Mouse (Mus musculus): ENCODE results near the gene D930048N14Rik. TPM values are rescaled to one million over a fixed set of nuclear protein-coding genes. Genes with fewer than 3 reads are reported as not detected.
"Not testable (repeated sequence)": the region's sequence is repeated elsewhere in the genome, so short reads cannot be mapped to it uniquely, and the experiment has no call there.

The D930048N14Rik gene
- total RNA-seq, 2 experiments from 2014 or later = 0.18 to 0.30 TPM

- DNase-seq = peak; percentile 100
- intact Hi-C loops (cut with DNase I) = no loop called here
Measured at GRCm38 (mm10) chr11:51688330-51689328, 37.9 kb downstream of the D930048N14Rik start, which contains the start of gene 0610009B22Rik. Gene 0610009B22Rik (minus strand): TSS chr11:51688874.

GRCm38 (mm10) chr11:51689343-51689742, 38.6 kb downstream of the D930048N14Rik start:
- no peak for DNase-seq
- intact Hi-C loops (cut with DNase I) = no loop called here

- DNase-seq; intact Hi-C loops (cut with DNase I): not testable (repeated sequence)
Measured at GRCm38 (mm10) chr11:51690597-51690996, 39.8 kb downstream of the D930048N14Rik start.

GRCm38 (mm10) chr11:51694984-51695383, 44.2 kb downstream of the D930048N14Rik start:
- DNase-seq = no peak
- intact Hi-C loops (cut with DNase I) = no loop called here

GRCm38 (mm10) chr11:51702831-51703230, 52.1 kb downstream of the D930048N14Rik start:
- intact Hi-C loops (cut with DNase I) = loop anchor here (5.0 kb wide), 1 partner anchor 34 kb away; no protein-coding TSS in a partner anchor

GRCm38 (mm10) chr11:51703379-51703998, 52.7 kb downstream of the D930048N14Rik start:
- intact Hi-C loops (cut with DNase I) = loop anchor here (5.0 kb wide), 1 partner anchor 34 kb away; no protein-coding TSS in a partner anchor
- DNase-seq = no peak

More at GRCm38 (mm10) chr11:51702831-51703230, 52.1 kb downstream of the D930048N14Rik start:
- DNase-seq = no peak

- no peak for DNase-seq
- intact Hi-C loops (cut with DNase I) = no loop called here
Measured at GRCm38 (mm10) chr11:51706451-51706850, 55.7 kb downstream of the D930048N14Rik start.

GRCm38 (mm10) chr11:51707080-51707479, 56.3 kb downstream of the D930048N14Rik start:
- no peak for DNase-seq
- intact Hi-C loops (cut with DNase I) = no loop called here

Other genes starting within 250 kb of the D930048N14Rik start
- gene Phykpl, start 66.2 kb upstream of the D930048N14Rik start, total RNA-seq (2021) = 10 to 100 TPM; 13.1 to 15.7 TPM
- 100 to 1,000 TPM in 1 of 2 experiments, 10 to 100 TPM in 1; 93.4 to 103 TPM for gene Hnrnpab, start 44.1 kb upstream of the D930048N14Rik start, total RNA-seq (2021)
- 10 to 100 TPM; 21.0 to 24.7 TPM for gene Nhp2, start 31.2 kb upstream of the D930048N14Rik start, total RNA-seq (2021)
- gene Rmnd5b, start 15.1 kb upstream of the D930048N14Rik start, total RNA-seq (2021) = 10 to 100 TPM in 1 of 2 experiments, 1 to 10 TPM in 1; 8.5 to 12.1 TPM
- gene N4bp3, start 112 bp upstream of the D930048N14Rik start, total RNA-seq (2021) = 1 to 10 TPM; 3.3 to 6.0 TPM
- 10 to 100 TPM; 31.8 to 32.0 TPM for gene 0610009B22Rik, start 37.9 kb downstream of the D930048N14Rik start, total RNA-seq (2021)
- gene Sec24a, start 112.7 kb downstream of the D930048N14Rik start, total RNA-seq (2021) = 10 to 100 TPM; 38.8 to 42.3 TPM
- gene Sar1b, start 112.7 kb downstream of the D930048N14Rik start, total RNA-seq (2021) = 100 to 1,000 TPM; 428 to 446 TPM
- 1 to 10 TPM; 3.6 to 4.4 TPM for gene Jade2, start 206.7 kb downstream of the D930048N14Rik start, total RNA-seq (2021)